ENCODE assay signal across 12 mouse cellular contexts in genomic region chr17:83847815-83848214, GRCm38 (mm10). TPM values are rescaled to one million over a fixed set of nuclear protein-coding genes. Genes with fewer than 3 reads are reported as not detected.
A peak's percentile ranks its signal among the peaks of the same experiment; 100 is the strongest.
DNase-seq lines count a peak whose midpoint lies in the region; ATAC-seq and TF ChIP-seq lines count a peak whose summit lies in the region.
"Had no signal": no experiment of that assay in that cellular context is flagged by ENCODE, and none has a peak within 500 bp of the region (broad histone marks: within the 10 kb centered on the region; RNA-seq: fewer than 3 reads in every experiment).

Gene Haao (minus strand): TSS chr17:83847963.

- H3K9ac ChIP-seq in MEL (ENCODE audit: control insufficient read depth, low read depth, low read length, poor library complexity, severe bottlenecking), result peak within 1 kb of the TSS; percentile 54
- H3K9ac ChIP-seq in liver, embryonic 14.5 days (replicated peaks), result no peak within 1 kb of the TSS

- peak within 1 kb of the TSS; percentile 73 for H3K27ac ChIP-seq in MEL (ENCODE audit: control insufficient read depth, low read depth, low read length)
- H3K27ac ChIP-seq in liver, embryonic 14.5 days, result no peak within 1 kb of the TSS
- peak within 1 kb of the TSS; percentile 62 for H3K27ac ChIP-seq in small intestine, adult 2 months (ENCODE audit: insufficient read depth, low read depth, low read length)

- TF ChIP-seq CTCF in MEL (IDR thresholded peaks at IDR 0.05 in 2 of 3, conservative IDR thresholded peaks at IDR 0.05 in 1 of 3; ENCODE audit: control insufficient read depth in 1 of 3, insufficient read depth in 1 of 3, low read depth in 2 of 3, low read length in 3 of 3, poor library complexity in 1 of 3, severe bottlenecking in 1 of 3), result no peak
- TF ChIP-seq CTCF in liver, embryonic 14.5 days (IDR thresholded peaks at IDR 0.05; ENCODE audit: low read depth), result no peak
- no peak for TF ChIP-seq CTCF in small intestine, adult 2 months (IDR thresholded peaks at IDR 0.05; ENCODE audit: extremely low read depth, insufficient read length, insufficient replicate concordance, low read depth, low read length)

- TF ChIP-seq POLR2A in MEL (IDR thresholded peaks at IDR 0.05; ENCODE audit: control insufficient read depth in 1 of 2, insufficient read depth in 1 of 2, low read depth in 1 of 2, low read length in 2 of 2, poor library complexity in 1 of 2), result peak in 1 of 2 experiments; percentile 76; a peak in 2 of 4 replicates
- TF ChIP-seq POLR2A in small intestine, adult 2 months (IDR thresholded peaks at IDR 0.05; ENCODE audit: low read depth, low read length), result no peak

- no peak for TF ChIP-seq EP300 in MEL (IDR thresholded peaks at IDR 0.05; ENCODE audit: low read depth in 1 of 2, low read length in 2 of 2)
- TF ChIP-seq EP300 in liver, embryonic 14.5 days (IDR thresholded peaks at IDR 0.05; ENCODE audit: low read depth), result no peak

- peak; percentile 51; the same call in 1 of the 2 replicates for ATAC-seq in liver, embryonic 14.5 days (ENCODE audit: insufficient read depth)
- ATAC-seq: forebrain, embryonic 16.5 days had no signal

- intact Hi-C loops in heart, postnatal 14 days (cut with DNase I), result loop anchor here (5.0 kb wide), 1 partner anchor 821 kb away; no protein-coding TSS in a partner anchor
- intact Hi-C loops in heart, postnatal 25 days (cut with DNase I), result loop anchor here (5.0 to 10.0 kb wide), 2 partner anchors 201 to 823 kb away; no protein-coding TSS in a partner anchor

- no peaks in the 10 kb centered on the region for H3K9me3 ChIP-seq in MEL (replicated peaks; ENCODE audit: insufficient read depth, low read length)
- H3K9me3 ChIP-seq in liver, embryonic 14.5 days (ENCODE audit: control insufficient read depth, low read length), result no peaks in the 10 kb centered on the region

- peak within 1 kb of the TSS; percentile 43 for H3K4me2 ChIP-seq in liver, embryonic 14.5 days (ENCODE audit: low read depth)

- H3K4me1 ChIP-seq in MEL (ENCODE audit: control insufficient read depth in 1 of 2, insufficient read depth in 2 of 2, low read length in 2 of 2), result peaks cover 10 to 29% of the 10 kb centered on the region in 2 experiments
- H3K4me1 ChIP-seq in liver, embryonic 14.5 days (replicated peaks; ENCODE audit: control insufficient read depth in 2 of 2, insufficient read depth in 2 of 2, low read length in 1 of 2), result peaks cover 3 to 31% of the 10 kb centered on the region in 2 experiments; a peak in 3 of 4 replicates
- H3K4me1 ChIP-seq in small intestine, adult 2 months (ENCODE audit: control insufficient read depth, insufficient read depth, insufficient read length, low read length), result peaks cover 16% of the 10 kb centered on the region; the same call in 1 of the 2 replicates

- no peak for TF ChIP-seq RAD21 in MEL (IDR thresholded peaks at IDR 0.05; ENCODE audit: low read depth, low read length)

- DNase-seq in heart, adult 11 months, result peak; percentile 90
- DNase-seq in heart, postnatal 14 days, result no peak
- peak; percentile 89 for DNase-seq in MEL (ENCODE audit: low read depth, low spot score)
- DNase-seq in liver, embryonic 14.5 days (ENCODE audit: low read depth in 3 of 3, low spot score in 3 of 3), result no peak
- no peak for DNase-seq in ovary, adult 18-20 months (ENCODE audit: low spot score)
- no peak for DNase-seq in heart, postnatal 25 days (ENCODE audit: low spot score)
- no peak for DNase-seq in gastrocnemius, adult 8-10 months (ENCODE audit: low spot score in 2 of 2)
- DNase-seq: heart, postnatal 10 days; right cerebral cortex, postnatal 14 days had no signal

- peaks cover 0 to 12% of the 10 kb centered on the region in 2 experiments; a peak in 2 of 4 replicates for H3K36me3 ChIP-seq in MEL (ENCODE audit: control insufficient read depth in 1 of 2, insufficient read depth in 2 of 2, low read length in 2 of 2)
- H3K36me3 ChIP-seq in liver, embryonic 14.5 days (replicated peaks; ENCODE audit: control insufficient read depth, insufficient read depth, low read depth), result no peaks in the 10 kb centered on the region
- no peaks in the 10 kb centered on the region for H3K36me3 ChIP-seq in small intestine, adult 2 months (ENCODE audit: control insufficient read depth, insufficient read depth, low read length)

- H3K27me3 ChIP-seq in MEL (ENCODE audit: control insufficient read depth in 1 of 2, insufficient read depth in 2 of 2, low read length in 2 of 2), result no peaks in the 10 kb centered on the region
- H3K27me3 ChIP-seq in liver, embryonic 14.5 days (ENCODE audit: control insufficient read depth, insufficient read depth, low read length), result no peaks in the 10 kb centered on the region
- H3K27me3 ChIP-seq in small intestine, adult 2 months (ENCODE audit: control insufficient read depth, insufficient read depth, low read length), result no peaks in the 10 kb centered on the region

- WGBS in liver, embryonic 14.5 days (ENCODE audit: insufficient replicate concordance), result 23% methylated on average over 3 of the region's 3 CpGs
- WGBS in small intestine, adult 2 months, result 32% methylated on average over 3 of the region's 3 CpGs

- no peaks in the 10 kb centered on the region for H3K79me2 ChIP-seq in MEL (ENCODE audit: control insufficient read depth, insufficient read depth, low read length, poor library complexity)

- peak within 1 kb of the TSS; percentile 42 to 51 for H3K4me3 ChIP-seq in MEL (ENCODE audit: control insufficient read depth in 1 of 2, insufficient read depth in 1 of 2, low read depth in 2 of 2, low read length in 2 of 2)
- H3K4me3 ChIP-seq in liver, embryonic 14.5 days (ENCODE audit: insufficient read depth in 1 of 2, low read depth in 2 of 2, low read length in 2 of 2), result peak within 1 kb of the TSS in 1 of 2 experiments; percentile 28; a peak in 2 of 4 replicates
- H3K4me3 ChIP-seq in small intestine, adult 2 months (ENCODE audit: low read depth, low read length), result peak within 1 kb of the TSS; percentile 51

TF ChIP-seq in MEL, 35 proteins besides CTCF, POLR2A, EP300 and RAD21:
- TF ChIP-seq POLR2AphosphoS2 (IDR thresholded peaks at IDR 0.05; ENCODE audit: low read length) (peak; percentile 63; the same call in 1 of the 2 replicates), HCFC1 (IDR thresholded peaks at IDR 0.05; ENCODE audit: low read depth, low read length) (peak; percentile 17; the same call in 1 of the 2 replicates), ELF1 (IDR thresholded peaks at IDR 0.05; ENCODE audit: low read depth, low read length) (peak; percentile 28; the same call in 1 of the 2 replicates), USF2 (IDR thresholded peaks at IDR 0.05; ENCODE audit: borderline replicate concordance in 1 of 2, insufficient read depth in 1 of 2, low read depth in 1 of 2, low read length in 2 of 2) (no peak), TBP (IDR thresholded peaks at IDR 0.05; ENCODE audit: low read depth, low read length) (peak; percentile 68; the same call in 1 of the 2 replicates), MEF2A (IDR thresholded peaks at IDR 0.05; ENCODE audit: extremely low read depth, insufficient replicate concordance, low read depth, low read length, poor library complexity, severe bottlenecking) (no peak), NELFE (IDR thresholded peaks at IDR 0.05; ENCODE audit: low read depth, low read length) (peak; percentile 61), TCF12 (IDR thresholded peaks at IDR 0.05; ENCODE audit: low read depth, low read length) (peak; percentile 7; the same call in 1 of the 2 replicates), MYB (IDR thresholded peaks at IDR 0.05; ENCODE audit: low read depth, low read length) (no peak), MXI1 (IDR thresholded peaks at IDR 0.05; ENCODE audit: low read depth, low read length) (peak; percentile 16; the same call in 1 of the 2 replicates), ZMIZ1 (IDR thresholded peaks at IDR 0.05; ENCODE audit: low read depth, low read length) (peak; percentile 71; the same call in 1 of the 2 replicates)

RNA-seq across cellular contexts. Expression of gene Haao, which starts in this region (rescaled TPM):
- not detected for total RNA-seq in heart, postnatal 14 days (2021)
- total RNA-seq in MEL (2012; rRNA removed), result 1.2 and 1.5 TPM in 2 replicates
- polyA plus RNA-seq in MEL (2012; ENCODE audit: insufficient read depth in 1 of 2, insufficient read length in 2 of 2, low read depth in 1 of 2, low replicate concordance in 2 of 2, missing spikeins in 1 of 2), result 1 to 10 TPM in 1 of 2 experiments, not detected in 1; 2.8 TPM
- 14.2 and 19.6 TPM in 2 replicates for polyA plus RNA-seq in liver, embryonic 14.5 days (2012; rRNA removed)
- polyA plus RNA-seq in liver, embryonic 14.5 days (2014; fragmentation: Nextera tagmentation; extraction: Ambion mirVana), result 30.5 and 33.3 TPM in 2 replicates
- 2.7 and 5.8 TPM in 2 replicates for polyA plus RNA-seq in small intestine, adult 2 months (2012; rRNA removed)
- total RNA-seq in heart, postnatal 25 days (2021), result under 1 TPM in 1 of 2 experiments, not detected in 1; 0.13 TPM
- under 1 TPM in 1 of 4 experiments, not detected in 3; 0.40 TPM for total RNA-seq in gastrocnemius, adult 8-10 months (2022)
- total RNA-seq: heart, postnatal 10 days; layer of hippocampus, postnatal 14 days had no signal

Comparison
In these comparisons a context has a peak if more than half of its experiments do, and no peak if none do; other contexts are left out.
1. DNase-seq: peak in heart, adult 11 months (single experiment) and MEL (single experiment); none in heart, postnatal 14 days (0 of 2), liver, embryonic 14.5 days (0 of 3), ovary, adult 18-20 months (single experiment), heart, postnatal 25 days (single experiment) and gastrocnemius, adult 8-10 months (0 of 2).